Mouse (Mus musculus): ENCODE measurements around the gene Fam221b. TPM values are rescaled to one million over a fixed set of nuclear protein-coding genes. Genes with fewer than 3 reads are reported as not detected.

Fam221b gene
- polyA plus RNA-seq, 1 experiment: 0.15 TPM

GRCm38 (mm10) chr4:43640076-43640475 is 28.9 kb downstream of the Fam221b start:
- Histone ChIP-seq H3K4me1 (ENCODE audit: control insufficient read depth, insufficient read depth, low read length) (no peaks in the 10 kb centered on the region), H3K4me3 (ENCODE audit: insufficient read depth, low read length) (no peak overlapping the region), H3K27ac (ENCODE audit: insufficient read depth, low read depth, low read length) (no peak overlapping the region)
- no peak for TF ChIP-seq CTCF (IDR thresholded peaks at IDR 0.05; ENCODE audit: low read depth, low read length)
- no peak for TF ChIP-seq POLR2A (IDR thresholded peaks at IDR 0.05; ENCODE audit: borderline replicate concordance, low read depth, low read length)

- H3K27ac ChIP-seq (ENCODE audit: insufficient read depth, low read depth, low read length): no peak overlapping the region
- H3K4me1 ChIP-seq (ENCODE audit: control insufficient read depth, insufficient read depth, low read length): no peaks in the 10 kb centered on the region
- TF ChIP-seq CTCF (IDR thresholded peaks at IDR 0.05; ENCODE audit: low read depth, low read length) (no peak), POLR2A (IDR thresholded peaks at IDR 0.05; ENCODE audit: borderline replicate concordance, low read depth, low read length) (no peak)
- no peak overlapping the region for H3K4me3 ChIP-seq (ENCODE audit: insufficient read depth, low read length)
Measured at GRCm38 (mm10) chr4:43636751-43637150, 32.2 kb downstream of the Fam221b start.

GRCm38 (mm10) chr4:43634621-43635374 is 34.1 kb downstream of the Fam221b start:
- Histone ChIP-seq H3K27ac (ENCODE audit: insufficient read depth, low read depth, low read length) (no peak overlapping the region), H3K4me1 (ENCODE audit: control insufficient read depth, insufficient read depth, low read length) (no peaks in the 10 kb centered on the region), H3K4me3 (ENCODE audit: insufficient read depth, low read length) (no peak overlapping the region)
- TF ChIP-seq POLR2A (IDR thresholded peaks at IDR 0.05; ENCODE audit: borderline replicate concordance, low read depth, low read length) (no peak), CTCF (IDR thresholded peaks at IDR 0.05; ENCODE audit: low read depth, low read length) (no peak)

GRCm38 (mm10) chr4:43633736-43634135 is 35.2 kb downstream of the Fam221b start:
- H3K27ac ChIP-seq (ENCODE audit: insufficient read depth, low read depth, low read length): no peak overlapping the region
- TF ChIP-seq POLR2A (IDR thresholded peaks at IDR 0.05; ENCODE audit: borderline replicate concordance, low read depth, low read length) (no peak), CTCF (IDR thresholded peaks at IDR 0.05; ENCODE audit: low read depth, low read length) (no peak)
- no peaks in the 10 kb centered on the region for H3K4me1 ChIP-seq (ENCODE audit: control insufficient read depth, insufficient read depth, low read length)
- no peak overlapping the region for H3K4me3 ChIP-seq (ENCODE audit: insufficient read depth, low read length)

- Histone ChIP-seq H3K27ac (ENCODE audit: insufficient read depth, low read depth, low read length) (no peak overlapping the region), H3K4me3 (ENCODE audit: insufficient read depth, low read length) (no peak overlapping the region), H3K4me1 (ENCODE audit: control insufficient read depth, insufficient read depth, low read length) (no peaks in the 10 kb centered on the region)
- TF ChIP-seq POLR2A (IDR thresholded peaks at IDR 0.05; ENCODE audit: borderline replicate concordance, low read depth, low read length) (no peak), CTCF (IDR thresholded peaks at IDR 0.05; ENCODE audit: low read depth, low read length) (no peak)
Measured at GRCm38 (mm10) chr4:43633296-43633695, 35.6 kb downstream of the Fam221b start.

- Histone ChIP-seq H3K27ac (ENCODE audit: insufficient read depth, low read depth, low read length) (no peak overlapping the region), H3K4me1 (ENCODE audit: control insufficient read depth, insufficient read depth, low read length) (no peaks in the 10 kb centered on the region), H3K4me3 (ENCODE audit: insufficient read depth, low read length) (no peak overlapping the region)
- TF ChIP-seq POLR2A (IDR thresholded peaks at IDR 0.05; ENCODE audit: borderline replicate concordance, low read depth, low read length): no peak
- no peak for TF ChIP-seq CTCF (IDR thresholded peaks at IDR 0.05; ENCODE audit: low read depth, low read length)
Measured at GRCm38 (mm10) chr4:43631956-43632920, 36.7 kb downstream of the Fam221b start.

- Histone ChIP-seq H3K4me3 (ENCODE audit: insufficient read depth, low read length) (peak within 1 kb of the TSS; percentile 28; the same call in 1 of the 2 replicates), H3K27ac (ENCODE audit: insufficient read depth, low read depth, low read length) (no peak within 1 kb of the TSS), H3K4me1 (ENCODE audit: control insufficient read depth, insufficient read depth, low read length) (no peaks in the 10 kb centered on the region)
- TF ChIP-seq CTCF (IDR thresholded peaks at IDR 0.05; ENCODE audit: low read depth, low read length) (no peak), POLR2A (IDR thresholded peaks at IDR 0.05; ENCODE audit: borderline replicate concordance, low read depth, low read length) (no peak)
Measured at GRCm38 (mm10) chr4:43631046-43631955, 37.6 kb downstream of the Fam221b start, which contains the start of gene Npr2. TSS of gene Npr2 (plus strand) at chr4:43631935.

GRCm38 (mm10) chr4:43630671-43631045 is 38.3 kb downstream of the Fam221b start:
- Histone ChIP-seq H3K4me3 (ENCODE audit: insufficient read depth, low read length) (no peak overlapping the region), H3K4me1 (ENCODE audit: control insufficient read depth, insufficient read depth, low read length) (no peaks in the 10 kb centered on the region), H3K27ac (ENCODE audit: insufficient read depth, low read depth, low read length) (no peak overlapping the region)
- TF ChIP-seq CTCF (IDR thresholded peaks at IDR 0.05; ENCODE audit: low read depth, low read length): no peak
- no peak for TF ChIP-seq POLR2A (IDR thresholded peaks at IDR 0.05; ENCODE audit: borderline replicate concordance, low read depth, low read length)

- TF ChIP-seq POLR2A (IDR thresholded peaks at IDR 0.05; ENCODE audit: borderline replicate concordance, low read depth, low read length) (no peak), CTCF (IDR thresholded peaks at IDR 0.05; ENCODE audit: low read depth, low read length) (peak; percentile 67)
Measured at GRCm38 (mm10) chr4:43630030-43630581, 38.8 kb downstream of the Fam221b start.

More at GRCm38 (mm10) chr4:43630030-43630581, 38.8 kb downstream of the Fam221b start:
- Histone ChIP-seq H3K4me1 (ENCODE audit: control insufficient read depth, insufficient read depth, low read length) (no peaks in the 10 kb centered on the region), H3K27ac (ENCODE audit: insufficient read depth, low read depth, low read length) (no peak overlapping the region), H3K4me3 (ENCODE audit: insufficient read depth, low read length) (no peak overlapping the region)

Data from bone marrow macrophage, adult 2 months (primary cell).